Mouse (Mus musculus) lung, embryonic 14.5 days (tissue): ENCODE data around the gene Ablim1. TPM values are rescaled to one million over a fixed set of nuclear protein-coding genes. Genes with fewer than 3 reads are reported as not detected.
A peak's percentile ranks its signal among the peaks of the same experiment; 100 is the strongest.

Experiments used
- ATAC-seq: fragments of 200-750 bp; cut with Nextera tagmentation; 2 replicates; pipeline ENCODE4 v1.8.0; 2017; ENCODE audit warnings: mild to moderate bottlenecking, moderate TSS enrichment, moderate library complexity; ENCODE audit not compliant: insufficient read depth
- DNase-seq: peaks from one replicate; pipeline ENCODE4 v3.0.0-alpha.2; 2015
- H3K27ac ChIP-seq: fragments of 300-500 bp; sonication (generic); 2 replicates; pipeline ENCODE4 v1.5.1; 2014; ENCODE audit warnings: low read depth, mild to moderate bottlenecking, moderate library complexity
- H3K27me3 ChIP-seq: fragments of 300-500 bp; sonication (generic); 2 replicates; pipeline ENCODE4 v1.6.1; 2014; ENCODE audit warnings: low read length, control low read depth; ENCODE audit not compliant: insufficient read depth
- H3K36me3 ChIP-seq: fragments of 300-500 bp; sonication (generic); 2 replicates; pipeline ENCODE4 v1.6.1; 2014; ENCODE audit warnings: control low read depth; ENCODE audit not compliant: insufficient read depth
- H3K4me1 ChIP-seq: fragments of 300-500 bp; sonication (generic); 2 replicates; pipeline ENCODE4 v1.6.1; 2014; ENCODE audit warnings: antibody characterized with exemption, control low read depth; ENCODE audit not compliant: insufficient read depth
- H3K4me2 ChIP-seq: fragments of 300-500 bp; sonication (generic); 2 replicates; pipeline ENCODE4 v1.6.1; 2014; ENCODE audit warnings: mild to moderate bottlenecking
- H3K4me3 ChIP-seq: fragments of 300-500 bp; sonication (generic); 2 replicates; pipeline ENCODE4 v1.5.1; 2014; ENCODE audit warnings: low read depth, low read length
- H3K9ac ChIP-seq: fragments of 300-500 bp; sonication (generic); 2 replicates; pipeline ENCODE4 v1.6.1; 2014
- H3K9me3 ChIP-seq: fragments of 300-500 bp; sonication (generic); 2 replicates; pipeline ENCODE4 v1.6.1; 2016; ENCODE audit warnings: low read depth, low read length, control low read depth
- CTCF ChIP-seq: IDR thresholded peaks from 2 replicates; pipeline ENCODE4 v1.5.1; 2016; ENCODE audit warnings: antibody characterized with exemption, low read depth
- WGBS: fragments of 180-500 bp; shearing (Covaris S2); extraction: QIAGEN DNeasy Blood & Tissue Kit; methylation state at CpG from one replicate; pipeline ENCODE4 v1.1.7; 2014; 5-methylcytosine and 5-hydroxymethylcytosine counted together
- polyA plus RNA-seq: library from polyadenylated mRNA; unstranded; fragments of >200 nt; fragmentation: Nextera tagmentation; extraction: Ambion mirVana; gene quantifications from 2 replicates; pipeline ENCODE4 v1.2.1, GENCODE M21; 2014

Ablim1 gene
- polyA plus RNA-seq, 1 experiment from 2014 or later: 39.9 TPM

DNA sequence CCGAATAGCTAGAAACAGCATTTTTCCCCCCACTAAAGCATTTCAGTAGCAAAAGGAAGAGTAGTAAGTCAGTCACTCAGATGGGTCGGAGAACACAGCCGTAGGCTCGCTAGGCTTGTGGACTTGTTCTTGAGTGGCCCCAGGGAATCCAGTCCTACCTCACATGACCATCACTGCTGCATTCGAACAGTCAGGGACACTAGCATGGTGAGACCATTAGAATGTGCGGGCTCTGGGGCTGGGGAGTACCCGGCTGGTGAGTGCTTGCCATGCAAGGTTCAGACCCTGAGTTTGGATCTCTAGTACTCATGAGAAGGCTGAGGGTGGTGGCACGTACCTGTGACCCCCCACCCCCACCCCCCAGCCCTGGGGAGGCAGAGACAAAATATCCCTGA lies 296.9 kb downstream of the Ablim1 start:
- Histone ChIP-seq H3K4me1 (peaks cover 11% of the 10 kb centered on the region), H3K4me3 (no peak overlapping the region), H3K27ac (peak overlapping the region; percentile 10; the same call in 1 of the 2 replicates), H3K9me3 (no peaks in the 10 kb centered on the region), H3K9ac (no peak overlapping the region), H3K4me2 (peak overlapping the region; percentile 34), H3K36me3 (no peaks in the 10 kb centered on the region), H3K27me3 (no peaks in the 10 kb centered on the region)
- TF ChIP-seq CTCF: no peak
- no peak for DNase-seq
- ATAC-seq: no peak
- WGBS: 56% methylated on average over 8 of the region's 8 CpGs

DNA sequence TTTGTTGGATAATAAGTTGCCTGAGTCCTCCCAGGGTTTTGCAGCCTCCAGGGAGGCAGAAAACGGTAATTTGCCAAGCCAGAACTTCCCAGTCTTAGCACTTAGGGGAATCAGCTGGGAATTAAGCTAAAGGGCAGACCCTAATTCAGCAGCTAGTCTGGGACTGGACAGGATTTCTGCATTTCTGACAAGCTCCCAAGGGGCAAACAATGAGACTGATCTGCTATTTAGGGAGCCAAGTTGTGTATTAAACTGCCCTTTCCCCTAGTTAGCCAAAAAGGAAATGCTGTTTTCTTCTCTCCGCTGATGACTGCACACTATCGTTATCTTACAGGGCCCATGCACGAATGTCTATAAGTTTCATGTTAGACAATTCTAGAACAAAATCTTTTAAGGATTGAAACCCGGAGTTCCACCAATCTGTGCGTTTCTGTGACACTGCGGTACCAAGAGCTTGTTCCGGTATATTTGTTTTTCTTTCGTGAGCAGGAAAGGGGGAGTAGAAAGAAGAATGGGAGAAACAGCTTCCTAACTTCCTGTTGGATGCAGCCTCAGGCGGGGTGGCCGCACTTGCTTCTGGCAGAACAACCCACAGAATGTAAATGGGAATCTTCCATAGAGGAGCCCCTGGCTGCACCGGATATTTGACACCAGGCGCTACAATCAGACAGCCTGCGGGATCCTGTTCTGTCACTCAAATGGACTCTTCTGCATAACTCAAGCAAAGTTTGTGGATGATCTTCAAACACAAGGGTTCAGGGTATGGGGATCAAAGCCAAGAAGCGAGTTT lies 297.5 kb downstream of the Ablim1 start:
- Histone ChIP-seq H3K9me3 (no peaks in the 10 kb centered on the region), H3K36me3 (no peaks in the 10 kb centered on the region), H3K9ac (0 out of 2 replicates have a peak overlapping the region, but pooled peaks have one; percentile 22), H3K4me1 (peaks cover 11% of the 10 kb centered on the region), H3K27ac (peak overlapping the region; percentile 70), H3K4me2 (peak overlapping the region; percentile 34), H3K27me3 (no peaks in the 10 kb centered on the region), H3K4me3 (no peak overlapping the region)
- no peak for TF ChIP-seq CTCF
- ATAC-seq (peak; percentile 65; the same call in 1 of the 2 replicates), DNase-seq (peak; percentile 70)
- WGBS: 17% methylated on average over 15 of the region's 15 CpGs

- no peak for TF ChIP-seq CTCF
- Histone ChIP-seq H3K9me3 (no peaks in the 10 kb centered on the region), H3K4me1 (peaks cover 11% of the 10 kb centered on the region), H3K27me3 (no peaks in the 10 kb centered on the region), H3K4me2 (no peak overlapping the region), H3K4me3 (no peak overlapping the region), H3K9ac (no peak overlapping the region), H3K27ac (no peak overlapping the region), H3K36me3 (no peaks in the 10 kb centered on the region)
- ATAC-seq (no peak), DNase-seq (no peak)
- WGBS: 83% methylated on average over 3 of the region's 3 CpGs
Observed at GRCm38 (mm10) chr19:57014808-57015207, 299.9 kb downstream of the Ablim1 start.

- Histone ChIP-seq H3K27me3 (no peaks in the 10 kb centered on the region), H3K27ac (no peak overlapping the region), H3K9ac (no peak overlapping the region), H3K36me3 (no peaks in the 10 kb centered on the region), H3K9me3 (no peaks in the 10 kb centered on the region), H3K4me3 (no peak overlapping the region), H3K4me2 (no peak overlapping the region), H3K4me1 (peaks cover 11% of the 10 kb centered on the region)
- DNase-seq (no peak), ATAC-seq (no peak)
- WGBS: 61% methylated on average over 6 of the region's 6 CpGs
- no peak for TF ChIP-seq CTCF
Observed at GRCm38 (mm10) chr19:57013271-57013677, 301.4 kb downstream of the Ablim1 start.

GRCm38 (mm10) chr19:57012068-57012467 lies 302.7 kb downstream of the Ablim1 start:
- H3K4me3 ChIP-seq: no peak overlapping the region
- peaks cover 10% of the 10 kb centered on the region for H3K4me1 ChIP-seq
- no peak for ATAC-seq
- H3K27ac ChIP-seq: no peak overlapping the region
- DNase-seq: no peak
- no peak overlapping the region for H3K4me2 ChIP-seq
- H3K9me3 ChIP-seq: no peaks in the 10 kb centered on the region
- H3K36me3 ChIP-seq: no peaks in the 10 kb centered on the region
- no peak for TF ChIP-seq CTCF
- 48% methylated on average over 3 of the region's 3 CpGs for WGBS
- peaks cover 4% of the 10 kb centered on the region for H3K27me3 ChIP-seq
- H3K9ac ChIP-seq: no peak overlapping the region

DNA sequence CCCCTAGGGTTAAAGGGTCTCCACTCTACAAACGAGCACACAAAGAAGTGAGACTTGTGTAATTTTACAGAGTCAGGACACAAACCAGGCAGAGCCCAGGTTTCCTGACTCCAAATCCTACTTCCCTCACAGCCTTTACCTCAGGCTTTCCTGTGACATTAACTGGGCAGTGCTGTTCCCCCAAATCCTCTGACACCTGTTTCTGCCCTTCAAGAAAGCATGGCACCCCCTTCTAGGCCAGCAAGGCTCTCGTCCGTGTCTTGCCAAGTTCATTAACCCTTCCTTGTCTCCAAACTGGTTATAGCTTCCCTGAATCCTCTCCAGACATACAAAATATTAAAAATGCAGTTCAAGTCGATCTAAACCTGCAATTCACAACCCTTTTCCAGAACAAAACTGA lies 304.7 kb downstream of the Ablim1 start:
- Histone ChIP-seq H3K4me3 (no peak overlapping the region), H3K4me1 (peaks cover 6% of the 10 kb centered on the region; the same call in 1 of the 2 replicates), H3K9me3 (no peaks in the 10 kb centered on the region), H3K27me3 (peaks cover 4% of the 10 kb centered on the region), H3K27ac (no peak overlapping the region), H3K36me3 (no peaks in the 10 kb centered on the region), H3K4me2 (no peak overlapping the region), H3K9ac (no peak overlapping the region)
- TF ChIP-seq CTCF: no peak
- WGBS: 35% methylated on average over 4 of the region's 4 CpGs
- no peak for DNase-seq
- no peak for ATAC-seq

- ATAC-seq: no peak
- Histone ChIP-seq H3K27ac (no peak overlapping the region), H3K36me3 (no peaks in the 10 kb centered on the region), H3K9ac (no peak overlapping the region), H3K4me2 (no peak overlapping the region), H3K27me3 (peaks cover 4% of the 10 kb centered on the region), H3K4me3 (no peak overlapping the region), H3K9me3 (no peaks in the 10 kb centered on the region), H3K4me1 (peaks cover 7% of the 10 kb centered on the region)
- DNase-seq: no peak
- WGBS: 63% methylated on average over 4 of the region's 4 CpGs
- TF ChIP-seq CTCF: no peak
Observed at GRCm38 (mm10) chr19:57009653-57010052, 305.1 kb downstream of the Ablim1 start.
